Mouse (Mus musculus) limb, embryonic 15.5 days (tissue): ENCODE measurements at regions not wholly inside any gene's neighbourhood (a gene's known extent, or its start where the extent isn't known, plus 50 kb on each side); places are given as distances from the start of the nearest gene placed in this dataset.

ENCODE experiments used
- ATAC-seq: fragments of 200-750 bp; cut with Nextera tagmentation; 2 replicates; pipeline ENCODE4 v1.8.0; 2017; ENCODE audit warnings: low read depth, moderate TSS enrichment; ENCODE audit not compliant: insufficient number of reproducible peaks, low FRiP score, low TSS enrichment
- H3K27ac ChIP-seq: fragments of 300-500 bp; sonication (generic); 2 replicates; pipeline ENCODE4 v1.5.1; 2015; ENCODE audit warnings: moderate library complexity, mild to moderate bottlenecking, inconsistent platforms
- H3K27me3 ChIP-seq: fragments of 300-500 bp; sonication (generic); 2 replicates; pipeline ENCODE4 v1.6.1; 2015; ENCODE audit warnings: inconsistent platforms
- H3K36me3 ChIP-seq: fragments of 300-500 bp; sonication (generic); 2 replicates; pipeline ENCODE4 v1.6.1; 2015; ENCODE audit warnings: inconsistent platforms
- H3K4me1 ChIP-seq: fragments of 300-500 bp; sonication (generic); 2 replicates; pipeline ENCODE4 v1.6.1; 2015; ENCODE audit warnings: inconsistent platforms
- H3K4me2 ChIP-seq: fragments of 300-500 bp; sonication (generic); 2 replicates; pipeline ENCODE4 v1.6.1; 2015; ENCODE audit warnings: mild to moderate bottlenecking, inconsistent platforms
- H3K4me3 ChIP-seq: fragments of 300-500 bp; sonication (generic); 2 replicates; pipeline ENCODE4 v1.5.1; 2015; ENCODE audit warnings: mild to moderate bottlenecking, inconsistent platforms
- H3K9ac ChIP-seq: fragments of 300-500 bp; sonication (generic); 2 replicates; pipeline ENCODE4 v1.6.1; 2015; ENCODE audit warnings: inconsistent platforms
- H3K9me3 ChIP-seq: fragments of 300-500 bp; sonication (generic); 2 replicates; pipeline ENCODE4 v1.6.1; 2016; ENCODE audit warnings: inconsistent platforms
- WGBS: fragments of 180-500 bp; shearing (Covaris S2); methylation state at CpG from one replicate; pipeline ENCODE4 v1.1.7; 2015; 5-methylcytosine and 5-hydroxymethylcytosine counted together

DNA sequence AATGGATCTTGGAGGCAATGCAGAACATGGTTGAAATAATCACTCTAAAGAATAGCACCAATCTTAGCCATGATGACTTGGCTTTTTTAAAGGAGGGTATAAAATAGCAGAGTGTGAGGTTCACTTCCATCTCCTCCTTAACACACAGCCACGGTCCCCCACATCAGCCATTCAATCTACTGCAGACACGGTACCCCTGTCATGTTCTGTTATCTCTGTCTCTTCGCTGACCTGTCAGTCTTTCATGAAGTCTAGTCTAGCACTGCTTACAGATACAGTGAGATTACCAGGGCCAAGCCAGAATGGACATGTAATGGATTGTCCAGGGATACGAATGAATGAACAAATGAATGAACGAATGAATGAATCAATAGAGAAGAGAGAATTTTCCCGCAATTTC, 1299.4 kb upstream of the A1bg start:
- H3K27me3 ChIP-seq = no peaks in the 10 kb centered on the region
- no peak overlapping the region for H3K9ac ChIP-seq
- H3K9me3 ChIP-seq = no peaks in the 10 kb centered on the region
- H3K4me3 ChIP-seq = no peak overlapping the region
- H3K36me3 ChIP-seq = no peaks in the 10 kb centered on the region
- ATAC-seq = no peak
- no peak overlapping the region for H3K27ac ChIP-seq
- WGBS = 92% methylated on average over 6 of the region's 6 CpGs
- H3K4me1 ChIP-seq = no peaks in the 10 kb centered on the region
- no peak overlapping the region for H3K4me2 ChIP-seq

- H3K4me3 ChIP-seq = no peak overlapping the region
- H3K27ac ChIP-seq = no peak overlapping the region
- H3K27me3 ChIP-seq = no peaks in the 10 kb centered on the region
- no peak overlapping the region for H3K4me2 ChIP-seq
- ATAC-seq = no peak
- H3K9ac ChIP-seq = no peak overlapping the region
- H3K9me3 ChIP-seq = no peaks in the 10 kb centered on the region
- WGBS = 80% methylated on average over 8 of the region's 8 CpGs
- H3K4me1 ChIP-seq = no peaks in the 10 kb centered on the region
- no peaks in the 10 kb centered on the region for H3K36me3 ChIP-seq
These were observed 1298.4 kb upstream of the A1bg start for GRCm38 (mm10) chr15:62221024-62221819.

DNA sequence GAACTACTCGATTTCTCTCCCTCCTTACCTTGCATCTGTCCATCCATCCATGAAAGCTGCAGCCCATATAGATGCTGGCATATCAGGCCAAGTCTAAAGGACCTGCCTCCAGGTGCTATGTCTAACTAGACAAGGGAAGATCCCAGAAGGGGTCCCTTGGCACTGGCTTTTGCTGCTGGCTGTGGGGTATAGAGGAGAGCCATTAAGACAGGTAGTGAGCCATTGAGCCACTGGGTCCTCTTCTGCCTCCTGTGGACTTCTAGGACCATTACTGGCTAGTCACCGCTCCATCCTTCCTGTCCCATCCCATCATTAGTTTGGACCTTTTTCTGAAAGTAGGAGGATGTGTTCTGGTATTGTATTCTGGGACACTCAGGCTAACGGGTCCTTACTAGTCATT, 1297.8 kb upstream of the A1bg start:
- ATAC-seq = no peak

GRCm38 (mm10) chr15:62219934-62220540, 1297.2 kb upstream of the A1bg start:
- 93% methylated on average over 9 of the region's 9 CpGs for WGBS
- Histone ChIP-seq H3K9ac (no peak overlapping the region), H3K4me3 (no peak overlapping the region), H3K36me3 (no peaks in the 10 kb centered on the region), H3K4me2 (no peak overlapping the region), H3K27ac (no peak overlapping the region), H3K4me1 (no peaks in the 10 kb centered on the region), H3K27me3 (no peaks in the 10 kb centered on the region), H3K9me3 (no peaks in the 10 kb centered on the region)
- ATAC-seq = no peak

More for the DNA sequence above, 1297.8 kb upstream of the A1bg start:
- no peak overlapping the region for H3K27ac ChIP-seq
- H3K36me3 ChIP-seq = no peaks in the 10 kb centered on the region
- no peak overlapping the region for H3K9ac ChIP-seq
- H3K9me3 ChIP-seq = no peaks in the 10 kb centered on the region
- H3K4me2 ChIP-seq = no peak overlapping the region
- no peaks in the 10 kb centered on the region for H3K27me3 ChIP-seq
- no peak overlapping the region for H3K4me3 ChIP-seq
- no peaks in the 10 kb centered on the region for H3K4me1 ChIP-seq
- 86% methylated on average over 3 of the region's 3 CpGs for WGBS

DNA sequence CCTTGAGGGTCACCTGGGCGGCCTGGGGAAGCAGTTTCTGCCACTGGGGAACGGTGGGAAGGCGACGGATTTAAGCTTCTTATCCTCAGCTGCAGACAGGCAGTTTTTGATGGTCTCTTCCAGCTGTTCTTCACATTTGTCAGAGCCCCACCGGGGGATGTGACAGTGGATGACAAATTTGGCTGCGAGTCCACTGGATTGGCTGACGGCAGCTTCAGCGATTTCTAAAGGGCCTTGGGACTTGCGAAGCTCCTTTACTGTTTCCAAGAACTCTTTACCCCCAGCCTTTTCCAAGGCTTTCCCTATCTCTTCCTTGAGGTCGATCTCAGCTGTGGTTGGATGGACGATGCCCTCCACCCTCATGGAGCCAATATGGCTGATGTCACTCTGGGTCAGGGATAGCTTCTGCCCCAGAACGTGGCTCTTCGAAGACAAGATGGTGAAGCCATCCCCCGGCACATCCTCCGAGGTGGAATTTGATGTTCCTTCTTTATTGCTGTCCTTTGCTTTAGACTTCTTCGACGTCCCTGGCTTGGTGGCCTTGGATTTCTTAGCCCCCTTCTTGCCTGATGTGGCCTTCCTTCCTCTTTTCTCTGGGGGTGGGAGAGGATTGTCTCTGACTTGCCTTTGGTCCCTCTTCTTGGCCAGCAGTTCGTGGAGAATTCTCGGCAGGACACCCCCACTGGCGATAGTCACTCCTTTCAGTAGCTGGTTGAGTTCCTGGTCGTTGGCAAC, 1295.7 kb upstream of the A1bg start:
- H3K9me3 ChIP-seq = no peaks in the 10 kb centered on the region
- no peak overlapping the region for H3K27ac ChIP-seq
- no peak overlapping the region for H3K4me2 ChIP-seq
- no peaks in the 10 kb centered on the region for H3K36me3 ChIP-seq
- H3K27me3 ChIP-seq = no peaks in the 10 kb centered on the region
- H3K4me1 ChIP-seq = no peaks in the 10 kb centered on the region
- no peak overlapping the region for H3K9ac ChIP-seq
- no peak overlapping the region for H3K4me3 ChIP-seq
- no peak for ATAC-seq
- 90% methylated on average over 21 of the region's 21 CpGs for WGBS

- Histone ChIP-seq H3K27ac (no peak overlapping the region), H3K4me3 (no peak overlapping the region), H3K27me3 (no peaks in the 10 kb centered on the region), H3K4me1 (no peaks in the 10 kb centered on the region), H3K9ac (no peak overlapping the region), H3K9me3 (no peaks in the 10 kb centered on the region), H3K4me2 (no peak overlapping the region), H3K36me3 (no peaks in the 10 kb centered on the region)
- WGBS = 68% methylated on average over 8 of the region's 8 CpGs
- ATAC-seq = no peak
These were observed 1294.1 kb upstream of the A1bg start for GRCm38 (mm10) chr15:62216688-62217477.

GRCm38 (mm10) chr15:62215616-62216398, 1293.0 kb upstream of the A1bg start:
- H3K4me2 ChIP-seq = no peak overlapping the region
- 66% methylated on average over 8 of the region's 8 CpGs for WGBS
- no peak overlapping the region for H3K9ac ChIP-seq
- no peaks in the 10 kb centered on the region for H3K9me3 ChIP-seq
- H3K27me3 ChIP-seq = no peaks in the 10 kb centered on the region
- no peak overlapping the region for H3K4me3 ChIP-seq
- ATAC-seq = no peak
- H3K4me1 ChIP-seq = no peaks in the 10 kb centered on the region
- H3K36me3 ChIP-seq = no peaks in the 10 kb centered on the region
- H3K27ac ChIP-seq = no peak overlapping the region

GRCm38 (mm10) chr15:62214300-62214699, 1291.5 kb upstream of the A1bg start:
- Histone ChIP-seq H3K27me3 (no peaks in the 10 kb centered on the region), H3K4me1 (no peaks in the 10 kb centered on the region), H3K4me2 (no peak overlapping the region), H3K9ac (no peak overlapping the region), H3K9me3 (no peaks in the 10 kb centered on the region), H3K27ac (no peak overlapping the region), H3K4me3 (no peak overlapping the region), H3K36me3 (no peaks in the 10 kb centered on the region)
- WGBS = 88% methylated on average over 4 of the region's 4 CpGs
- no peak for ATAC-seq

DNA sequence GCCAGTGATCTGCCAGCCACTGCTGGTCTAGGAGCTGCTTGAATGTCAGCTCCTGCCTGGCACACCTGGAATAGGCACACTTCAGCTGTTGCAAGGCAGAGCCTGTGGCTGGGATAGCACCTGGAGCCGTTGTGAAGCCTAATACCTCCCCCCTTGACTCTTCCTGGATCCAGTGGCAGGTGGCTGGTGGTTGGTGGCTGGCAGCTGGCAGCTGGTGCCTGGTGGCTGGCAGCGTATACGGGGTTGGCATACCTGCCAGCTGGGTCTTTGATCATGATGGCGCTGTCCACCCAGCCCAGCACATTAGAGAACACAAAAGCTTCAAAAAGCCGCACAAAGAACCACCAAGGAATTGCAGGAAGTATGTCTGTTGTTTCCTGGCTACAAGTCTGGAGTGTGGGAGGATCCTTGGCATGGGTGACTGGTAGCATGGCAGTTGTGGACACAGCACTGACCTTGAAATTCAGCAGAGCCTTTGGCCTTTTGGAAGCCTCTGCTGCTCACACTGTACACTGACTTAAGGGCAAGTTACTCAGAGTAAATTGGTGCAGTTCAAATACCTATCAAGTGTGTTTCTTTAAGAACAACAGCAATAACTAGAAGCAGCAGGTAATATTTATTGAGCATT, 1289.6 kb upstream of the A1bg start:
- Histone ChIP-seq H3K4me2 (no peak overlapping the region), H3K27me3 (no peaks in the 10 kb centered on the region), H3K4me1 (no peaks in the 10 kb centered on the region), H3K9ac (no peak overlapping the region), H3K36me3 (no peaks in the 10 kb centered on the region), H3K4me3 (no peak overlapping the region), H3K9me3 (no peaks in the 10 kb centered on the region), H3K27ac (no peak overlapping the region)
- 83% methylated on average over 5 of the region's 5 CpGs for WGBS
- ATAC-seq = no peak

- 78% methylated on average over 5 of the region's 5 CpGs for WGBS
- Histone ChIP-seq H3K4me3 (no peak overlapping the region), H3K27ac (no peak overlapping the region), H3K36me3 (no peaks in the 10 kb centered on the region), H3K9ac (no peak overlapping the region), H3K4me1 (no peaks in the 10 kb centered on the region), H3K27me3 (no peaks in the 10 kb centered on the region), H3K9me3 (no peaks in the 10 kb centered on the region), H3K4me2 (no peak overlapping the region)
- ATAC-seq = no peak
These were observed 1287.2 kb upstream of the A1bg start for GRCm38 (mm10) chr15:62209881-62210481.
